Mouse (Mus musculus): ENCODE data around the gene Brox. TPM values are rescaled to one million over a fixed set of nuclear protein-coding genes. Genes with fewer than 3 reads are reported as not detected.
"Not testable (repeated sequence)": the region's sequence is repeated elsewhere in the genome, so short reads cannot be mapped to it uniquely, and the experiment has no call there.

Brox gene
- not detected in 2 replicates for polyA plus RNA-seq (2012; ENCODE audit: insufficient read depth, insufficient read length, low replicate concordance, missing spikeins)

DNA sequence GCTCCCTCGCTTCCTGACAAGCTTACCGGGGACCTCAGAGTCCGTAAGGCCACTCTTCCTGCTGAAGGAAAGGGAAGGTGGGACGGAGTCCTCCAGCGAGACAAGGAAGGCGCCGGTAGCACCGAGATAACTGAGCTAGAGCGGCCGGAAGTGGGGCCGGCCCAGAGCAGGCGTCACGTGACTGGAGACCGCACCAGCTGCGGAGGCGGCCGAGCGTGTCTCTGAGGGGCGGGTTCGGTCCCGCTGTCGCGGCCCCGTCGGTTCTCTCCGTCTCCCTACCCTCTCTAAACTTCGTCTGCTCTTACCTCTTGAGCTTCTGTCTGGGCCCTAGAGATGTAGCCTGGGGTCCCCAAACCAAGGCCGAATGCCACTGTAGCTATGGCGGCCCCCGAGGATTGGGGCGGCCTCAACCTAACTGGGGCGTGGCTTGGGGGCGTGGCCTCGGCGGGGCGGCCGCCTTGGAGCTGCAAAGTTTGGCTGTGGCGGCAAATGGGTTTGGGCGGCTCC, at the start of gene Brox:
Gene Brox (minus strand): TSS at position 393 of the 507 bp plus-strand sequence.
- peak within 1 kb of the TSS; percentile 81 for H3K27ac ChIP-seq (ENCODE audit: insufficient read depth, low read depth, low read length)
- peaks cover 4% of the 10 kb centered on the region; the same call in 1 of the 2 replicates for H3K4me1 ChIP-seq (ENCODE audit: control insufficient read depth, insufficient read depth, low read length)
- H3K4me3 ChIP-seq (ENCODE audit: insufficient read depth, low read depth, low read length): peak within 1 kb of the TSS; percentile 61
- TF ChIP-seq CTCF (IDR thresholded peaks at IDR 0.05; ENCODE audit: insufficient read depth, low read depth, low read length): no peak
- TF ChIP-seq POLR2A (IDR thresholded peaks at IDR 0.05; ENCODE audit: insufficient read depth, low read depth, low read length): peak; percentile 43; the same call in 1 of the 2 replicates
- WGBS: under 1% methylated on average over 39 of the region's 39 CpGs

- Histone ChIP-seq H3K27ac (ENCODE audit: insufficient read depth, low read depth, low read length) (peak overlapping the region; percentile 72), H3K4me3 (ENCODE audit: insufficient read depth, low read depth, low read length) (peak overlapping the region; percentile 85), H3K4me1 (ENCODE audit: control insufficient read depth, insufficient read depth, low read length) (0 out of 2 replicates have a peak, but pooled peaks cover 4% of the 10 kb centered on the region)
- WGBS: 6% methylated on average over 10 of the region's 10 CpGs
- TF ChIP-seq CTCF (IDR thresholded peaks at IDR 0.05; ENCODE audit: insufficient read depth, low read depth, low read length) (no peak), POLR2A (IDR thresholded peaks at IDR 0.05; ENCODE audit: insufficient read depth, low read depth, low read length) (no peak)
Measured at GRCm38 (mm10) chr1:183345817-183346195, 48.7 kb upstream of the Brox start.

DNA sequence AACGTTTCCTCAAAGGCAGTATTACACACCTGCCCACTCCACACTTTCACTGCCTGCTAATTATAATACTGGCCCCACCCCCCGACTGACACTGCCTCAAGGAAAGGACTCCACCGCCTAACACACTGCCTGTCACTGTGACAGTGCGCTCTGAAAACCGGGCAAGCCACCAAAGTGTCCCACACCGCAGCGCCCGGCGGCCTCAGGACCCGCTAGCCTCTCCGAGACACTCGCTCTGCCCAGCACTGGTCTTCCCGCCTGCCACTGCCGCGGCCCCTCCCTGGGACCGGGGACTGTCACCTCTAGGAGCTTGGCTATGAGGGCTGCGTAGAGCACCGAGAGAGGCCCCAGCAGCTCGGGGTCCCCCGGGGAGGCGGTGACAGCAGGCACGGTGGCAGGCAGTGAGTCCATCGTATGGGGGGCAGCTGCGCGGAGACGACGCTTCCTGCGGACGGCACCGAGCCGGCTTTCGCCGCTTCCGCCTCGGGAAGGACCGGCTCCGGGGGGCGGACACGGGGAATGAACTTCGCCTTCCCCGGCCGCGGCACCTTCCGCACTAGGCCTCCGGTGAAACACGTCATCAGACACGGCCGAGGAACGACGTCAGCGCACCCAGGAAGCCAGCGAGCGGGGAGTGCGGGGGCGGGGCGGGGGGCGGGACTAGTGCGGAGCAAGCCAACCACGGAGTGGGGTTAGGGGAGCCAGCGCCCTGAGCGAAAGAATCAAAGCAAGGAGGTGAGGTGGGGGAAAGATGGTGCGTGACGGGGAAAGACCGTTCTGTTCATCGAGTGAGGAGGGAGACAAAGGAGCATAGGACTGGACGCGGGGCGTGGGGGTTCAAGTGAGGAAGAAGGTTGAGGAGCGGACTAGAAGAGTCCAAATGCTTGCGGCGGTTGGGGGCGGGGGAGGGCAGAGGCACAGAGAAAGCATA, 48.1 kb upstream of the Brox start:
- H3K4me3 ChIP-seq (ENCODE audit: insufficient read depth, low read depth, low read length): peak overlapping the region; percentile 85
- peak overlapping the region; percentile 72 for H3K27ac ChIP-seq (ENCODE audit: insufficient read depth, low read depth, low read length)
- no peak for TF ChIP-seq CTCF (IDR thresholded peaks at IDR 0.05; ENCODE audit: insufficient read depth, low read depth, low read length)
- no peak for TF ChIP-seq POLR2A (IDR thresholded peaks at IDR 0.05; ENCODE audit: insufficient read depth, low read depth, low read length)
- under 1% methylated on average over 71 of the region's 72 CpGs for WGBS
- 0 out of 2 replicates have a peak, but pooled peaks cover 4% of the 10 kb centered on the region for H3K4me1 ChIP-seq (ENCODE audit: control insufficient read depth, insufficient read depth, low read length)

- not testable (repeated sequence) for H3K4me1 ChIP-seq (ENCODE audit: control insufficient read depth, insufficient read depth, low read length); H3K4me3 ChIP-seq (ENCODE audit: insufficient read depth, low read depth, low read length); H3K27ac ChIP-seq (ENCODE audit: insufficient read depth, low read depth, low read length)
- WGBS: 97% methylated on average over 1 of the region's 1 CpGs
Measured at GRCm38 (mm10) chr1:183342902-183343301, 45.8 kb upstream of the Brox start.

- H3K27ac ChIP-seq (ENCODE audit: insufficient read depth, low read depth, low read length): no peak overlapping the region
- no peaks in the 10 kb centered on the region for H3K4me1 ChIP-seq (ENCODE audit: control insufficient read depth, insufficient read depth, low read length)
- 91% methylated on average over 8 of the region's 8 CpGs for WGBS
- TF ChIP-seq POLR2A (IDR thresholded peaks at IDR 0.05; ENCODE audit: insufficient read depth, low read depth, low read length) (no peak), CTCF (IDR thresholded peaks at IDR 0.05; ENCODE audit: insufficient read depth, low read depth, low read length) (no peak)
- no peak overlapping the region for H3K4me3 ChIP-seq (ENCODE audit: insufficient read depth, low read depth, low read length)
Measured at GRCm38 (mm10) chr1:183327171-183327570, 30.1 kb upstream of the Brox start.

DNA sequence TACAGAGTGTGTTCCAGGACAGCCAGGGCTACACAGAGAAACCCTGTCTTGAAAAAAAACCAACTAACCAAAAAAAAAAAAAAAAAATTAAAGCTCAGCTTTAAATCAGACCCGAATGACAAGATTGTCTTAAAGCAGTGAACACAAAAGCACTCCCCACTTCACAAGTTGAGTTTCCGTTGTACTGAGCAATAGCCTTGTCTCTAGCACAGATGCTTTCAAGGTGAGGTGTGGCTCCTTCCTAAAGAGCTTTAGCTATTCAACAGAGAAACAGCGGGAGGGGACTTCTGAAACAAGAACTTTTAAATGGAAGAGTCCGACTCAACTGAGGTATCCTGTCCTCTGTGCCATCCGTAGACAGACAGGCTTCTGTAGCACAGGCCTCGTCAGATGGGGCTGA, 27.4 kb upstream of the Brox start:
- H3K27ac ChIP-seq (ENCODE audit: insufficient read depth, low read depth, low read length): no peak overlapping the region
- TF ChIP-seq POLR2A (IDR thresholded peaks at IDR 0.05; ENCODE audit: insufficient read depth, low read depth, low read length) (no peak), CTCF (IDR thresholded peaks at IDR 0.05; ENCODE audit: insufficient read depth, low read depth, low read length) (no peak)
- H3K4me1 ChIP-seq (ENCODE audit: control insufficient read depth, insufficient read depth, low read length): peaks cover 4% of the 10 kb centered on the region
- 96% methylated on average over 6 of the region's 6 CpGs for WGBS
- no peak overlapping the region for H3K4me3 ChIP-seq (ENCODE audit: insufficient read depth, low read depth, low read length)

DNA sequence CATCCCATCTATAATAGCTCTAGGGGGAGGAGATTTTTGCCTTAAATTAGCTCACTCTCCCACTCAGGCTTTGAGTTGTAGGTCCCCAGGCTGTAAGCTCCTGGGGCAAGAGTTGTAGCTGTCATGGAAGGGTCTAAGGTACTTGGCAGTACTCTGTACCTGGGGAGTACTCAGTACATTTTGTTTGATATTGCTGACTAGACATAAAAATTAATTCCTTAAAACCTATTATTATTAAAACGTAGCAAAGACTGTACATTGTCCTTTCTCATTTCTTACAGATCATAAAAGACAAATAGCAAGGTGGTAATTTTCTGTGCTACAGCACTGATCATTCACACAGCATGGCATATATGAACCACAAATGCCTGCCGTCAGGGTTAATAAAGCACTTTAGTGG, 26.9 kb upstream of the Brox start:
- Histone ChIP-seq H3K4me3 (ENCODE audit: insufficient read depth, low read depth, low read length) (no peak overlapping the region), H3K27ac (ENCODE audit: insufficient read depth, low read depth, low read length) (no peak overlapping the region), H3K4me1 (ENCODE audit: control insufficient read depth, insufficient read depth, low read length) (peaks cover 4% of the 10 kb centered on the region)
- TF ChIP-seq POLR2A (IDR thresholded peaks at IDR 0.05; ENCODE audit: insufficient read depth, low read depth, low read length) (no peak), CTCF (IDR thresholded peaks at IDR 0.05; ENCODE audit: insufficient read depth, low read depth, low read length) (no peak)
- 76% methylated on average over 2 of the region's 2 CpGs for WGBS

DNA sequence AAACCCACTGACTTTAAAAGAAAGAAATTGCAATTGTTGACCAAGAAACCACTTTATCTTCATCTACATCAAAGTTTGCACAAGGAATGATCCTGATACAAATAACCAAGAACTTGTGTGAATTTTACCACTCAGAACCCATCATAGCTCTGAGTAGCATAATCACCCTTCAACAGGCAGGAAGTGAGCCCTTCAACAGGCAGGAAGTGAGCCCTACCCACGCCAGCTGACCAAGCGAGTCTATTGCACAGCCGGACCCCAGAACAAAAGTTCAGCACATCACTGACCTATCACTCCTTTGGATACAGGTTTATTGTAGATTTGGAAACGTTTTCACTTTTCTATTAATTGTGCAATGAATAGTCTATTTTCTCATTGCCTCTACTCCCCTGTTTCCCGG, 25.4 kb upstream of the Brox start:
- WGBS: 86% methylated on average over 5 of the region's 5 CpGs
- not testable (repeated sequence) for H3K4me3 ChIP-seq (ENCODE audit: insufficient read depth, low read depth, low read length); H3K27ac ChIP-seq (ENCODE audit: insufficient read depth, low read depth, low read length); H3K4me1 ChIP-seq (ENCODE audit: control insufficient read depth, insufficient read depth, low read length)

GRCm38 (mm10) chr1:183320708-183321107, 23.6 kb upstream of the Brox start:
- TF ChIP-seq CTCF (IDR thresholded peaks at IDR 0.05; ENCODE audit: insufficient read depth, low read depth, low read length) (no peak), POLR2A (IDR thresholded peaks at IDR 0.05; ENCODE audit: insufficient read depth, low read depth, low read length) (no peak)
- H3K4me3 ChIP-seq (ENCODE audit: insufficient read depth, low read depth, low read length): no peak overlapping the region
- peaks cover 4% of the 10 kb centered on the region for H3K4me1 ChIP-seq (ENCODE audit: control insufficient read depth, insufficient read depth, low read length)
- WGBS: 36% methylated on average over 3 of the region's 3 CpGs
- H3K27ac ChIP-seq (ENCODE audit: insufficient read depth, low read depth, low read length): no peak overlapping the region; the same call in 1 of the 2 replicates

All from olfactory bulb, adult 2 months (tissue).